Mouse (Mus musculus) lung, postnatal 10 days (tissue): ENCODE results near the gene 4933406M09Rik.

Experiments used
- DNase-seq: peaks from one replicate; pipeline ENCODE4 v3.0.0; 2021

4933406M09Rik gene

DNA sequence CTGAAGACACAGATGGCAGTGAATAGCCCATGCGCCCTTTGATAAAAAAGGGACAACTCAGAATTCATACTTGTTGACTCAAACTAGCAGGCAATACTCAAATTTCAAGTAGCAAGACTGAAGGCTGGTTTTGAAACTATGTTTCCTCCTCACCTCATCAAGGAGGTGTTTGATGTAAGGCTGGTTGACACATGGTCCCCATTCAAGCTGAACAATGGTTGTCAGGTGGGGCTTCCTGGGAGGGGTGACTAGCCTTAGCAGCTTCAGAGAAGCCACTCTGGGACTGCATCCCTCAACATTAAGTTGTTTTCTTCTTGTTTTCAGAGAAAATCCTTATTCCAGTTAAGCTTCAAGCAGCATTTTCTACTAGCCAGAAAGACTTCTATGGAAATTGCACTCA is at the start of gene 4933406M09Rik:
TSS of gene 4933406M09Rik (plus strand) at position 275 of the 400 bp plus-strand sequence.
- DNase-seq = no peak

GRCm38 (mm10) chr1:134336958-134337710 is 48.6 kb upstream of the 4933406M09Rik start:
- DNase-seq = no peak

DNA sequence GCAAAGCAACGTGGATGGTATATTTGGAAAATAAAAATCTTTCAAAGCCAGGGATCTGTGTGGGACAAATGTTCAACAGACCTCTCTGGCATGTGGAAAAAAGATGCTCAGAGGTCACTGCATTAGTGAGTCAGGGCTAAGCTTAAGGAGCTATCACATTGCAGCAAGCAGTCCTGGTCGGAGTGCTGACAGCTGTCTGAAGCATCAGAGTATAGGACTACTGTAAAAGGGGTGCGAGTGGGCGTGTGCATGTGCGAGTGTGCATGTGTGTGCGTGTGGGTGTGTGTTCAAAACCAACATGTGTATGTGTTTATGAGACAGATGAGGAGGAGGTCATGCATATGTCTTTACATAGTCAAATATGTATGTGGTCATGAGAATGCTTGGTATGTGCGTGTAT is 46.6 kb upstream of the 4933406M09Rik start:
- DNase-seq = no peak

DNA sequence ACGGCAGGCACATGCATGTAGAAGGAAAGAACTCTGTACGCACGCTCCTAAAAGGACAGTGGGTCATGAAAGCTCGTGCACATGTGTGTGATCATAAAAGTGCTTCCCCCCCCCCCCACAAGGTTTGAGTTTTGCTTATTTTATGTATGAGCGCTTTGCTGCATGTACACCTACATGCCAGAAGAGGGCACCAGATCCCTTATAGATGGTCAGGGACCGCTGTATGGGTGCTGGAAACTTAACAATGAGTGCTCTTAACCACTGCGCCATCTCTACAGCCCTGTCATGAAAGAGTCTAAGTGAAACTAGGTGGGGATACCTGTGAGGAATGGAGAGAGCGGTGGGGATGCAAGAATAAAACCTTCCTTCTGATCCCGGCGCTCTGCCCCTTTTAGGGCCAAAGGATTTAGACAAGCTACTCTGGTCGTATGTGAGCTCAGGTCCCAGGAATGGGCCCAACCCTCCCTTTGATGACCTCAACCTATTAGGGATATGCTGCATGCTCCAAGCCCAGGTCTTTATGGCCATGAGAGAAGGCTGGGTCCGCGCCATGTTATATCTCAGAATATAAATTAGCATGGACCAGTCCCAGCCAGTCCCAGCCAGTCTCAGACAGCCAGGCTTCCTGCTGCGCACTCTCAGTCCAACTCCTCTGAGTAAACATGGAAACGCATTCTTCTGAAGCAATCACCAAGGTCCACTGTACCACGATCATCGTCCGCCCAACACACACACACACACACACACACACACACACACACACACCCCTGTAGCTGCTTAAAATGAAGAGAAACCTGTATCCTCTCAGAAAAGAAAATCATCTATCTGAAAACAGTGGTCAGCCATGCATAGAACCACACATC is 45.8 kb upstream of the 4933406M09Rik start:
- no peak for DNase-seq

DNA sequence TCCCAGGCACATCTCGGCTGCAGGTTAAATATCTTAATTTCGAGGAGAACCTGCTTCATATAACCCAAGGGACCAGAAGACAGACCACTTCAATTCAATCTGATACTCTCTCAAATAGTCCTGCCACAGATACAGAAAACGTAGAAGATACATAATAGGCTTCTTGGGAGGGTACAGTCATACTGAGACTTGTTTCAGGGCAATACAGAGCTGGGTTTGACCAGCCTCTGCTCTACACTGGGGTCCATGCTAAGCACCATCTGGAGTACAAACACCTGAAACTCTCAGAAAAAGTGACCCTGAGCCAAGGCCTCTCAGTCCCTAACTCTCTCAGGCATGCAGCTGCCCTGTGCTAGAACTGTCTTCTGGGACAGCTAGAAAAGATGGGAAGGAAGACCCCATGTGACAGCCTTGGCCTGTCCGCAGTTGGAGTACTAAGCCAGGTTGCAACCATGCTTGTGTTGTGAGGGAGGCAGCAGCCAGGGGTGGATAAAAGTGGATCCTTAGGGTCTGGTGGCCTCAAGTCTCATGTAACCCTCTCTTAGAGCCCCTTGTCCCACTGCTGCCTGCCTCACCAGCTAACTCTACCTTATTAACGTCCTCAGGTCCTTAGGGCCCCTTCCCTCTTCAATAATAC is 44.0 kb upstream of the 4933406M09Rik start:
- DNase-seq = no peak

DNA sequence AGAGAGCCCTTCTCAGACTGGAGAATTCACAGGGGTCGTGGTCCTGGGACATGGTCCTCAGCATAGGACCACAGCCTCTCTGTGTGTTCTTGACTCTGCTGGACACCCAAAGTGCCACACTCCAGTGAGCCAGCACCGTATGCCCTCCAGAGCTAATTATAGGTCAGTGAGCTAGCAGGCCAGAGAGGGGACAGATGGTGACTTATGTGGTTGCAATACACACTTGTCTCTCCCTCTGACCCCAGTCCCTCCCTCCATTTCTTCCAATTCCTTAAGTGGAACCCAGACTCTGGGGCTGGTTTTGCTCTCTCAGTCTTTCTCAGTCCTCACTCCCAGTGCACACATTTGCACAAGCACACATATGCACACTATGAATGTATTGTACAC is 43.5 kb upstream of the 4933406M09Rik start:
- no peak for DNase-seq

- DNase-seq = no peak
These were observed 42.9 kb upstream of the 4933406M09Rik start for GRCm38 (mm10) chr1:134342781-134343310.

DNA sequence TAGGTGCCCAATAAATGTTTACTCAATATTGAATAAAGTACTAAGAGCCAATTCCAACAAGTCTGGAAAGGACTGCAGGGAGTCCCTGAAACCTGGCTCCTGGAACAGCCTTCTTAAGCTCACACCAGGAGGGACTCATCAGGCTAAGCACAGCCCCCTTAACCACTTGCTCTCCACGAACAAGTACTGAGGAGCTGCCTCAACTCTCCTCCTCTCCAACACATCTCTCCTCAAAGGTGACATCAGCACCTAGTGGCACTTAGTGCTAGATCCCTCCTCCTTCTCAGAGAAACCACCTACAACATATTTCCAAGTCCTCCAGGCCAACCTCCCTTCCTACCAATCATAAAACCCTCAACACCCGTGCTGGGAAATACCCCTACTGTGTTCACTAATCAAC is 42.2 kb upstream of the 4933406M09Rik start:
- DNase-seq = no peak

GRCm38 (mm10) chr1:134344005-134344950 is 41.5 kb upstream of the 4933406M09Rik start:
- DNase-seq = peak; percentile 89

DNA sequence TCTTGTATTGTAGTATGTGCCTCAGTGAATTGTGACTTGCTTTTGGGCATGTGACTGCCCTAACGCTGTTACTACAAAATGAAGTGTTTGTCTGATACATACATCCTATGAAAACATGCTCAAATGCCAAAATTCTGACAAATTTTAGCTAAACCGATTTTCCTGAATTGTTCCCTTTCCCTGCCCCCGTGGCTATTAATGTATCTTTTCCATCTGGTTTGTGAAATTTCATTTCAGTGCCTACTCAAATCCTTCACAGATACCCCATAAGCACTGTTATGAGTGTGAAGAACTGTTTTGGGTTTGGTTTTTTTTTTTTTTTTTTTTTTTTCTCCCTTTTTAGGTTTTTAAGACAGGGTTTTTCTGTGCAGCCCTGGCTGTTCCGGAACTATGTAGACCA is 40.7 kb upstream of the 4933406M09Rik start:
- DNase-seq = no peak

DNA sequence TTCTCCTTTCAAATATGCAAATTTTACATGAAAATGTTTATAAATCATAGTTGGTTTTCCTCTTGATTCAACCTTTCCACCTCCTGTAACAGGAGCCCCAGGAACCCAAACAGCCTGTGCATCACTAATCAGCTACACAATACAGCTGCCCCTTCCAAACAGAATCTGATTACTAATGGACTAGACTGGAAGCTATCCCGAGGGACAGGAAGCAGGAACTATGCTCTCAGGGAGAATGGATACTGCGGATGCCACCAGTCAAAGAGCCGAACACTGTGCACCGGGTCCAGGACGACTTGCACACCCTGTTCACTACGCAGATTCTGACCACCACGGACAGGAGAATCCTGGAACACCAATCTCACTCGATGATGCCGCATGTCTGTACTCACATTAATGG is 37.9 kb upstream of the 4933406M09Rik start:
- no peak for DNase-seq

DNA sequence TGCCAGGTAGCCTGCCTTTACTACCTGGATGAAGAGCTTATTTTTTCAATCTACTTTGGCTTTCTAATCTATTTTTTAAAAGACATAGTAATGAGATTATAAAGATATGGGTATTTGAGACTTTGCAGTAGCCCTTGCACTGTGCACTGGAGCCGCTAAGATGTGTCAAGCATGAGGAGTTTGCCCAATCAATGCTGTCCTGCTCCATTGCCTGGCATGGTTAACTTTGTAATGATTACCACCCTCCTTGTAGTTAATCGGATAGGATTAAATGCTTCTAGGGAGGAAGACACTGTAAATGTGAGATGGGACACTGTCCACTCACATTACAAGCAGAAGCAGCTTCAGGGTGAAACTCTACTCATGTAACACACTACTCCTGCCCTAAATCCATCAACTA is 32.4 kb upstream of the 4933406M09Rik start:
- no peak for DNase-seq

DNA sequence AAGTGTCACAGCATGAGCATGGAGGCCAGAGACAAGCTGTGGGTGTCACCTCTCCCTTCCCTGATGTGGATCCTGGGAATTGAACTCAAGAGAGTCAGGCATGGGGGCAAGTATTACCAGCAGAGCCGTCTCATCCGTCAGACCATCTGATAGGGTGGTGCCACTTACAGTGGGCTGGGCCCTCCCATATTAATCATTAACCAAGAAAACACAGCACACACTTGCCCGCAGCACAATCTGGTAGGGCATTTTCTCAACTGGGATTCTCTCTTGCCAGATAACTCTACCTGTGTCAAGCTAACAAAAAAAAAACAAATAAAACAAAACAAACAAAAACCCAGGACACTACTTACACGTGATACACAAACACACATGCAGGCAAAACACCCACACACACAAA is 28.3 kb upstream of the 4933406M09Rik start:
- no peak for DNase-seq

DNA sequence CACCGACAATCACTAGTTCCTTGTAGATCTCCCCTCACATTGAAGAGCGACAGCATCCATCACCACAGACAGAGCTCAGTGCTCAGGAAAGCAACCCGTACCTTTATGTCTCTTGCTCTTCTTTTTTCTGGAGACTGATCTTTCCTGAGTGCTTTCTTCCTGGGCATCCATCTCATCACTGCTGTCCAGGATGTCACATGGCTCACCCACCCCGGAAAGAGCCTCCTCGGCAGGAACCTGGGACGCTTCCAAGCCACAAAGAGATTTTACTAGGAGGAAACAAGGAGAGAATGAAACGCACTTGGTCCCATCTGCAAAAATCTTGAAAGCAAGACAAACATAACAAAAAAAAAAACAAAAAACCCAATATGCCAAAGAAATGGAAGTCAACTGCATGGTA is 25.1 kb upstream of the 4933406M09Rik start:
- no peak for DNase-seq

DNA sequence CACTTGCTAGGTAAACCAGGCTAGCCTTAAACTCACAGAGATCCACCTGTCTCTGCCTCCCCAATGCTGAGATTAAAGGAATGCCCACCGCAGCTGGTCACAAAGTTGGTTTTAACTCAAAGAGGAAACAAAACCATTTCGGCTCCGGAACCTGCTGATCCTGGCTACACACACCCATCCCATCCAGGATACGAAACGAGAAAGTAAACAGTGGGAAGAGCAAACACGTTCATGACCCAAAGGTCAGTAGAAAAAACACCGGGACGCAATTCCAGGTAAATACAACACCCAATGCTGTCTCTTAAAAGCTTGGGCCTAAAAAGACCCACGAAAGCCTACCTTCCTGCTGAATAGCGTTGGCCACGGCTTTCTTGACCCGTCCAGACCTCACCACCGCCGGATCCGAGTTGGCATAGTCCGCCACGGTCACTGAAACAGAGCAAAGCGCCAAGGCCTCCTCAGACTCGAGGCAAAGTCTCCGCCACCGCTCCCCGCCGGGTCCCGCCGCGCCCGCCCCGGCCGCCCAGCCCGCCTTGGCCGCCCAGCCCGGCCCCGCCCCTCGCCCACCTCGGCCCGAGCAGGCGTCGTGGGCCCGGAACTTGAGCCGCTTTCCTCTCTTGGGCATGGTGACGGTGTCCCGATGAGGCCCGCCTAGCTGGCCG is 24.4 kb upstream of the 4933406M09Rik start:
- no peak for DNase-seq

- DNase-seq = peak; percentile 97
These were observed 23.9 kb upstream of the 4933406M09Rik start, which contains the start of gene Tmem183a for GRCm38 (mm10) chr1:134361857-134362212. Tmem183a (minus strand) TSS chr1:134361979.

- DNase-seq = no peak
These were observed 22.5 kb upstream of the 4933406M09Rik start for GRCm38 (mm10) chr1:134363194-134363593.

GRCm38 (mm10) chr1:134365491-134365890 is 20.2 kb upstream of the 4933406M09Rik start:
- DNase-seq = no peak

GRCm38 (mm10) chr1:134368777-134369337 is 16.9 kb upstream of the 4933406M09Rik start:
- peak; percentile 80 for DNase-seq

GRCm38 (mm10) chr1:134374124-134374523 is 11.6 kb upstream of the 4933406M09Rik start:
- DNase-seq = no peak

DNA sequence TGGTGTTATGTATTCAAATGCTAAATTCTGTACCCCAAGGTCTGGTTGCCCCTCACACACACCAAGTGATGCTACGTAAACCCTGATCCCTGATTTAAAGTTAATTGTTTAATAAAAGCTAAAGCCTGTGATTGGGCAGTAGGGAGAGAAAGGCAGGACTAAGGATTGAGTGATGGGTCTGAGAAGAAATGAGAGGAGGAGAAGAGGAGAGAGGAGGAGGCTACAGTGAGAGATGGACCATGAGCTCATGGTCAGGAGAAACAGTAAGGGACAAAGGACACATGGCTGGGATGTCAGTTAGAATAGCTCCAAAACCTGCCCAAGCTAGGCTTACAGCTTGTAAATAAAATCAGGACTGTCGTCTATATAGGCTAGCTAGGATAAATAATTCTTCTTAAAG is 4.7 kb upstream of the 4933406M09Rik start:
- DNase-seq = no peak
